Mouse (Mus musculus) forebrain, embryonic 13.5 days (tissue): ENCODE measurements around the gene Mturn. TPM values are rescaled to one million over a fixed set of nuclear protein-coding genes. Genes with fewer than 3 reads are reported as not detected.

Experiments
- ATAC-seq: fragments of 200-750 bp; cut with Nextera tagmentation; 2 replicates; pipeline ENCODE4 v1.8.0; 2017
- H3K27ac ChIP-seq: fragments of 300-500 bp; sonication (generic); 2 replicates; pipeline ENCODE4 v1.5.1; 2015; ENCODE audit warnings: inconsistent platforms, mild to moderate bottlenecking, moderate library complexity
- H3K27me3 ChIP-seq: fragments of 300-500 bp; sonication (generic); 2 replicates; pipeline ENCODE4 v1.6.1; 2015; ENCODE audit warnings: mild to moderate bottlenecking, inconsistent platforms
- H3K36me3 ChIP-seq: fragments of 300-500 bp; sonication (generic); 2 replicates; pipeline ENCODE4 v1.6.1; 2015; ENCODE audit warnings: mild to moderate bottlenecking, inconsistent platforms; ENCODE audit not compliant: poor library complexity, severe bottlenecking
- H3K4me1 ChIP-seq: fragments of 300-500 bp; sonication (generic); 2 replicates; pipeline ENCODE4 v1.6.1; 2015; ENCODE audit warnings: inconsistent platforms
- H3K4me2 ChIP-seq: fragments of 300-500 bp; sonication (generic); 2 replicates; pipeline ENCODE4 v1.6.1; 2015; ENCODE audit warnings: inconsistent platforms, mild to moderate bottlenecking, moderate library complexity
- H3K4me3 ChIP-seq: fragments of 300-500 bp; sonication (generic); 2 replicates; pipeline ENCODE4 v1.5.1; 2015; ENCODE audit warnings: mild to moderate bottlenecking, inconsistent platforms
- H3K9ac ChIP-seq: fragments of 300-500 bp; sonication (generic); 2 replicates; pipeline ENCODE4 v1.6.1; 2015; ENCODE audit warnings: mild to moderate bottlenecking, inconsistent platforms
- H3K9me3 ChIP-seq: fragments of 300-500 bp; sonication (generic); replicated peaks from 2 replicates; pipeline ENCODE4 v1.6.1; 2016; ENCODE audit warnings: inconsistent platforms
- WGBS: fragments of 180-500 bp; shearing (Covaris S2); methylation state at CpG from one replicate; pipeline ENCODE4 v1.1.7; 2015; 5-methylcytosine and 5-hydroxymethylcytosine counted together
- polyA plus RNA-seq: library from polyadenylated mRNA; unstranded; fragments of >200 nt; fragmentation: Nextera tagmentation; extraction: Ambion mirVana; gene quantifications from 2 replicates; pipeline ENCODE4 v1.2.1, GENCODE M21; 2015

The Mturn gene
- polyA plus RNA-seq, 1 experiment from 2014 or later, result 54.3 TPM

GRCm38 (mm10) chr6:54719686-54720310 lies 38.4 kb downstream of the Mturn start:
- no peaks in the 10 kb centered on the region for H3K9me3 ChIP-seq
- peak; percentile 84 for ATAC-seq
- no peaks in the 10 kb centered on the region for H3K36me3 ChIP-seq
- WGBS, result 34% methylated on average over 13 of the region's 14 CpGs
- no peaks in the 10 kb centered on the region for H3K27me3 ChIP-seq
- H3K4me1 ChIP-seq, result peaks cover 17% of the 10 kb centered on the region
- H3K4me3 ChIP-seq, result no peak overlapping the region
- H3K4me2 ChIP-seq, result no peak overlapping the region
- H3K27ac ChIP-seq, result peak overlapping the region; percentile 72
- H3K9ac ChIP-seq, result no peak overlapping the region

DNA sequence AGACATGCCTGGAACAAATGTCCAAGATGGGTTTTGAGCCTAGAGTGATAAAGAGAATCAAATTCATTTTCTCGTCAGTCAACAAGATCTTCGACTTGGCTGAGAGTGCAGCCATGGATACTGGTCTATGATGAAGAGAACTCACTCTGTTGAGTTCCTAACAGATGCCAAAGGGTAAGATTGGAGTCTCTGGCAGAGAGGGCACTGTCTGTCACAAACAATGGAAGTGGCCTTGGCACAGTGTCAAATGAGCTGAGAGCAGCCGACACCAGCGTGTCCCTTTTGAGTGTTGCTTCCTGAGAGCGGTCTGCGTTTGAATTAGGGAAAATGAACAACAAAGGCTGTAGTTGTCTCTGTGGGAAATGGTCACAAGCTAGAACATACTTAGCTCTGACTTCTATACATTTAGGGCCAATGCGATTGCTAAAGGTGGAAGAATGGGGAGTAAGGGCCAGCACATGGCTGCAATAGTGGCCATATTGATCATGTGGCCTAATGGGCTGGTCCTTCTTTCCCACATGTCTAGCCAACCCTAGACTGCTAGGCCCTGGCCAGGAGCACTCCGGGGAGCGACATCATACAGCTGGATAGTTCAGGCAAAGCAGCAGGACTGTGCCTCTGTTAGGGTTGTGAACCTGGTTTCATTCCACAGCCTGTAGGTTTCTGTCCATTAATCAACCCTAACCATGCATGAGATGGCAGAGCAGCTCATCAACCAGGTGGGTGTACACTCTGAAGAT lies 39.3 kb downstream of the Mturn start:
- H3K27me3 ChIP-seq, result no peaks in the 10 kb centered on the region
- no peak overlapping the region for H3K9ac ChIP-seq
- H3K9me3 ChIP-seq, result no peaks in the 10 kb centered on the region
- H3K4me3 ChIP-seq, result no peak overlapping the region
- no peak for ATAC-seq
- H3K27ac ChIP-seq, result no peak overlapping the region
- H3K36me3 ChIP-seq, result no peaks in the 10 kb centered on the region
- no peak overlapping the region for H3K4me2 ChIP-seq
- peaks cover 17% of the 10 kb centered on the region for H3K4me1 ChIP-seq
- 67% methylated on average over 9 of the region's 9 CpGs for WGBS

DNA sequence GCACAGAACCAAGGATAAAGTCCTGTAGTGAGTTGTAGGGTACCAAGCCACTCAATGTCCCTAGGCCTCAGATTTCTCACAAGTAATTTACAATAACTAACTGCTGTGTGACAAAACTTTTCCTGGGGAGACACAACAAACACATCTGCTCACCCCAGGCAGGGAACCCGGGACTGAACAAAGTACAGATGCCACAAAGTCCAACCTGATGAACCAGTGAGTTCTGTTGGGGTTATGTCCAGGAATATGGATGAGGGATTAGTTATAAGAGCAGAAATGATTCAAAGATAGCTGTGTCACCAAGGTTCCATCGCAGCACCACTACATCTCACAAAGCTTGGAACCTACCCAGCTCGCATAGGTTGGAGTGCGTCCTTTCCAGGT lies 39.8 kb downstream of the Mturn start:
- Histone ChIP-seq H3K4me1 (peaks cover 17% of the 10 kb centered on the region), H3K4me3 (no peak overlapping the region), H3K9ac (no peak overlapping the region), H3K36me3 (no peaks in the 10 kb centered on the region), H3K9me3 (no peaks in the 10 kb centered on the region), H3K27ac (no peak overlapping the region), H3K27me3 (no peaks in the 10 kb centered on the region), H3K4me2 (no peak overlapping the region)
- 94% methylated on average over 4 of the region's 4 CpGs for WGBS
- ATAC-seq, result no peak

DNA sequence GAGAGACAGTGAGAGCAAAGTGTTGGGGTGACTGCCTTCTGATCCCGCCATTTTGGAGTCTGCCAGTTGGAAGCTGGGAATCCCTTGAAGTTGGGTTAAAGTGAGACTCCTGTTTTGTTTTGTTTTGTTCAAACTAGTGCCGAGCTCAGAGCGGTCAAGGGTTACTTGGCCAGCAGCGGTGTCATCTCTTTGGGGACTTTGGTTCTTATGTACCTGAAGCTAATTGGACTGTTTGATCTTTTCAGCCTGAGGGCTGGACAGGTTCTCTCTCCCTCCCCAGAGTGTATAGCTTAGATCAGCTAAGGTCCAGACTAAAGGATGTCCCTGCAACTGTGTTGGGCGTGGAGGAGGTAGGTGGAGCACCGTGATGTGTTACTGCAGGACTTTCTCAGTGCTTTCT lies 44.9 kb downstream of the Mturn start:
- H3K27ac ChIP-seq, result no peak overlapping the region
- no peaks in the 10 kb centered on the region for H3K36me3 ChIP-seq
- H3K4me2 ChIP-seq, result no peak overlapping the region
- H3K9me3 ChIP-seq, result no peaks in the 10 kb centered on the region
- ATAC-seq, result no peak
- H3K4me1 ChIP-seq, result no peaks in the 10 kb centered on the region
- H3K27me3 ChIP-seq, result no peaks in the 10 kb centered on the region
- 89% methylated on average over 6 of the region's 6 CpGs for WGBS
- no peak overlapping the region for H3K9ac ChIP-seq
- no peak overlapping the region for H3K4me3 ChIP-seq

- H3K9me3 ChIP-seq, result no peaks in the 10 kb centered on the region
- 92% methylated on average over 6 of the region's 6 CpGs for WGBS
- no peaks in the 10 kb centered on the region for H3K36me3 ChIP-seq
- no peak overlapping the region for H3K4me2 ChIP-seq
- no peak overlapping the region for H3K9ac ChIP-seq
- no peak for ATAC-seq
- H3K4me3 ChIP-seq, result no peak overlapping the region
- no peaks in the 10 kb centered on the region for H3K4me1 ChIP-seq
- no peaks in the 10 kb centered on the region for H3K27me3 ChIP-seq
- no peak overlapping the region for H3K27ac ChIP-seq
Measured at GRCm38 (mm10) chr6:54726796-54727195, 45.4 kb downstream of the Mturn start.

GRCm38 (mm10) chr6:54727416-54727815 lies 46.0 kb downstream of the Mturn start:
- WGBS, result 95% methylated on average over 5 of the region's 5 CpGs
- no peak overlapping the region for H3K9ac ChIP-seq
- H3K27me3 ChIP-seq, result no peaks in the 10 kb centered on the region
- no peak overlapping the region for H3K4me3 ChIP-seq
- H3K9me3 ChIP-seq, result no peaks in the 10 kb centered on the region
- no peak overlapping the region for H3K27ac ChIP-seq
- no peak overlapping the region for H3K4me2 ChIP-seq
- no peaks in the 10 kb centered on the region for H3K36me3 ChIP-seq
- no peak for ATAC-seq
- H3K4me1 ChIP-seq, result no peaks in the 10 kb centered on the region

DNA sequence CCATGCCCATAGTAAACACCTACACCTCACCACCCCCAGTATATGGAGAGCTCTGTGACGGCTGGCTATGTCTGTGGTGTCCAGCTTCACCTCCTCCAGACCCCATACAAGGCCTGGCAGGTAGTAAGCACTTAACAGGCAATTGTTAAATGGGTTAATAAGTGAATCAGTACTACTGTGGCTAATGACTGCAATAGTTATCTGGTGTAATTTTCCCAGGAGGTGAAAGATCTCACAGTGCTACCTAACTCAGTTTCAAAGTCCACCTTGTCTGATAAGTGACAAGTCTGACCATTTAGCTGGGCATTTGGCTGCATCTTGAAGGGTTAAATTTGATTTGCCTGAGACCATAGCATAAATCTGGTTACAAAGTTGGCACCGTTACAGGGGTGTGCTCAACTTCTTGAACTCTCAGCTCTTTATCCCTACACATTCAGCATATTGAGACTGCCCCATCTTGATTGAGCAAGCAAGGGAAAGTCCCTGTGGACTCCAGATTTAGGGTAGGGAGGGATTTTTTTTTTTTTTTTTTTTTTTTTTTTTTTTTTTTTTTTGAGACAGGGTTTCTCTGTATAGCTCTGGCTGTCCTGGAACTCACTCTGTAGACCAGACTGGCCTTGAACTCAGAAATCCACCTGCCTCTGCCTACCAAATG lies 48.2 kb downstream of the Mturn start:
- ATAC-seq, result no peak
- H3K4me1 ChIP-seq, result no peaks in the 10 kb centered on the region
- H3K4me3 ChIP-seq, result no peak overlapping the region
- H3K9me3 ChIP-seq, result no peaks in the 10 kb centered on the region
- H3K27me3 ChIP-seq, result no peaks in the 10 kb centered on the region
- H3K27ac ChIP-seq, result no peak overlapping the region
- no peak overlapping the region for H3K4me2 ChIP-seq
- WGBS, result 86% methylated on average over 2 of the region's 2 CpGs
- no peaks in the 10 kb centered on the region for H3K36me3 ChIP-seq
- no peak overlapping the region for H3K9ac ChIP-seq

DNA sequence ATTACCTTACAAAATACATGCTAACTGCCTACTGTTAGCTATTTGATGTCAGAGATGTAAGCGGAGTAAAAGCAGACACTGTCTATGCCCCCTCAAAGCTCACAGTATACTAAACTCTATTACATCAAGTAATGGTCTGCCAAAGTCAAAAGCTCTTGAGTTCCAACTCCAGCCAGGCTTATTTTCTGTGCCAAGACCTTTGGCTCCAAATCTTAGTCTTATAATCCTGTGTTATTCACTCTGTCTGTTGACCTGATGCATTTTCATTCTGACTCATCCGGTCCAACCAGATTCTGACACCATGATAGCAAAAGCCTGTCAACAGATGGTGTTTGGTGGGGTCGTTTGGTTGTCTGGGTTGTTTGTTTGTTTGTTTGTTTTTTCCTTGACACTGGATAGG lies 50.3 kb downstream of the Mturn start:
- no peak for ATAC-seq
- no peak overlapping the region for H3K9ac ChIP-seq
- H3K4me1 ChIP-seq, result no peaks in the 10 kb centered on the region
- no peaks in the 10 kb centered on the region for H3K9me3 ChIP-seq
- 87% methylated on average over 3 of the region's 3 CpGs for WGBS
- no peak overlapping the region for H3K27ac ChIP-seq
- H3K36me3 ChIP-seq, result no peaks in the 10 kb centered on the region
- H3K27me3 ChIP-seq, result no peaks in the 10 kb centered on the region
- H3K4me2 ChIP-seq, result no peak overlapping the region
- H3K4me3 ChIP-seq, result no peak overlapping the region

GRCm38 (mm10) chr6:54732721-54733120 lies 51.3 kb downstream of the Mturn start:
- Histone ChIP-seq H3K4me1 (no peaks in the 10 kb centered on the region), H3K9me3 (no peaks in the 10 kb centered on the region), H3K9ac (no peak overlapping the region), H3K27me3 (no peaks in the 10 kb centered on the region), H3K4me2 (no peak overlapping the region), H3K4me3 (no peak overlapping the region), H3K36me3 (no peaks in the 10 kb centered on the region), H3K27ac (peak overlapping the region; percentile 61; the same call in 1 of the 2 replicates)
- ATAC-seq, result no peak
- WGBS, result 70% methylated on average over 7 of the region's 7 CpGs

GRCm38 (mm10) chr6:54736126-54736525 lies 54.7 kb downstream of the Mturn start:
- no peak overlapping the region for H3K9ac ChIP-seq
- no peaks in the 10 kb centered on the region for H3K9me3 ChIP-seq
- H3K27ac ChIP-seq, result no peak overlapping the region
- no peak overlapping the region for H3K4me2 ChIP-seq
- no peaks in the 10 kb centered on the region for H3K36me3 ChIP-seq
- ATAC-seq, result no peak
- no peak overlapping the region for H3K4me3 ChIP-seq
- no peaks in the 10 kb centered on the region for H3K27me3 ChIP-seq
- 76% methylated on average over 9 of the region's 9 CpGs for WGBS
- no peaks in the 10 kb centered on the region for H3K4me1 ChIP-seq

DNA sequence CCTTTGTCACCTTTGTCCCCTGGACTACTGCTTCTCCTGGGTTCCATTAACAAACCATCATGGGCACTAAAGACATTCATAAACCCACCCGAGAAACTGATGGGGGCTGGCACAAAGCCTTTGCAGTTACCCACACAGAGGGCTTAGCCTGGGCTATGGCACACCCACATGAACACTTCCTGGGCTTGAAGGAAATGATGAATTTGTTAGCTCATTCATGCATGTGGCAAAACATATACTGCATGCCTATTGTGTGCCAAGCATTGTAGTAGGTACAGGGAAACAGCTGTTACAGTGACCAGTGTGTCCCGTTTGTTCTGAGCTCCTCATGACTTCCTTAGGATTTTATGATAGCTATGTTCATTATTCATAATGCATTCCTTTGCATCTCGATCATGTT lies 55.8 kb downstream of the Mturn start:
- H3K9me3 ChIP-seq, result no peaks in the 10 kb centered on the region
- no peaks in the 10 kb centered on the region for H3K36me3 ChIP-seq
- H3K27me3 ChIP-seq, result no peaks in the 10 kb centered on the region
- no peak overlapping the region for H3K4me2 ChIP-seq
- H3K9ac ChIP-seq, result no peak overlapping the region
- 84% methylated on average over 3 of the region's 3 CpGs for WGBS
- H3K27ac ChIP-seq, result no peak overlapping the region
- H3K4me1 ChIP-seq, result no peaks in the 10 kb centered on the region
- H3K4me3 ChIP-seq, result no peak overlapping the region
- no peak for ATAC-seq

GRCm38 (mm10) chr6:54737684-54738083 lies 56.3 kb downstream of the Mturn start:
- H3K9me3 ChIP-seq, result no peaks in the 10 kb centered on the region
- 88% methylated on average over 3 of the region's 3 CpGs for WGBS

More at GRCm38 (mm10) chr6:54737684-54738083, 56.3 kb downstream of the Mturn start:
- Histone ChIP-seq H3K36me3 (no peaks in the 10 kb centered on the region), H3K4me1 (no peaks in the 10 kb centered on the region), H3K27me3 (no peaks in the 10 kb centered on the region), H3K4me3 (no peak overlapping the region), H3K27ac (no peak overlapping the region), H3K9ac (no peak overlapping the region), H3K4me2 (no peak overlapping the region)
- ATAC-seq, result no peak
